ENCODE assay signal across 1 mouse cellular context in the genomic region with DNA sequence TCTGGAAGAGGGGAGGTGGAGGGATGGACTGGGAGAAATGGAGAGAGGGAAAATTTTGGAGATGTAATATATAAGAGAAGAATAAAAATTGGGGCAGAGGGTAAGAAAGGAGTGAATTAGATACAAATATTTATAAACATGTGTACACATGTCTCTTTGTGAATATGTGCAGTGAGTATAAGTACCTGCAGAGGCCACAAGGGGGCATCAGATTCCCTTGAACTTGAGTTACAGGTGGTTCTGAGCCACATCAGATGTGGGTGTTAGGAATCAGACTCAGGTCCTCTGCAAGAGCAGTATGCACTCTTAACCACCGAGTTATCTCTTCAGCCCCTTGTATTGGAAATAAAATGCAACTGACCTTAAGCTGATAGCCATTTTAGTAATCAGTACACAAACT.
TF ChIP-seq lines count a peak whose summit lies in the region.

No protein-coding gene starts in this region.

TF ChIP-seq in MEL, 35 proteins besides CTCF, POLR2A, EP300 and RAD21 (continued from another document):
- TF ChIP-seq RCOR1 (IDR thresholded peaks at IDR 0.05; ENCODE audit: low read depth, low read length) (no peak), JUND (IDR thresholded peaks at IDR 0.05; ENCODE audit: low read depth, low read length) (no peak)
